In genomic region chr6:38704264-38704984, GRCm38 (mm10) we compare ENCODE assay signal across 15 mouse cellular contexts. TPM values are rescaled to one million over a fixed set of nuclear protein-coding genes. Genes with fewer than 3 reads are reported as not detected.
A peak's percentile ranks its signal among the peaks of the same experiment; 100 is the strongest.
DNase-seq lines count a peak whose midpoint lies in the region; ATAC-seq and TF ChIP-seq lines count a peak whose summit lies in the region.
"Had no signal": no experiment of that assay in that cellular context is flagged by ENCODE, and none has a peak within 500 bp of the region (broad histone marks: within the 10 kb centered on the region; RNA-seq: fewer than 3 reads in every experiment).

No protein-coding gene starts in this region.

- peak overlapping the region; percentile 56 for H3K9ac ChIP-seq in heart, embryonic 13.5 days
- H3K9ac ChIP-seq in hindbrain, embryonic 16.5 days (ENCODE audit: low read depth, low read length), result no peak overlapping the region
- H3K9ac ChIP-seq: forebrain, embryonic 13.5 days; hindbrain, embryonic 15.5 days; midbrain, embryonic 12.5 days; neural tube, embryonic 13.5 days had no signal

- no peaks in the 10 kb centered on the region for H3K27me3 ChIP-seq in heart, embryonic 13.5 days (replicated peaks)
- H3K27me3 ChIP-seq in hindbrain, embryonic 16.5 days (replicated peaks; ENCODE audit: control insufficient read depth, insufficient read depth, low read length), result no peaks in the 10 kb centered on the region
- H3K27me3 ChIP-seq: forebrain, embryonic 13.5 days; hindbrain, embryonic 15.5 days; midbrain, embryonic 12.5 days; neural tube, embryonic 13.5 days had no signal

- H3K4me2 ChIP-seq in heart, embryonic 13.5 days, result no peak overlapping the region; the same call in 1 of the 2 replicates
- no peak overlapping the region for H3K4me2 ChIP-seq in hindbrain, embryonic 16.5 days (ENCODE audit: low read length)
- H3K4me2 ChIP-seq: forebrain, embryonic 13.5 days; hindbrain, embryonic 15.5 days; midbrain, embryonic 12.5 days; neural tube, embryonic 13.5 days had no signal

- H3K27ac ChIP-seq in gastrocnemius, adult 2 months, result peak overlapping the region; percentile 35; the same call in 1 of the 2 replicates
- H3K27ac ChIP-seq in heart, embryonic 13.5 days (replicated peaks), result peak overlapping the region; percentile 91
- no peak overlapping the region for H3K27ac ChIP-seq in hindbrain, embryonic 16.5 days (ENCODE audit: low read depth, low read length)
- H3K27ac ChIP-seq: forebrain, embryonic 13.5 days; hindbrain, embryonic 15.5 days; midbrain, embryonic 12.5 days; neural tube, embryonic 13.5 days; stomach, postnatal 0 days had no signal

- peak; percentile 57 for DNase-seq in gastrocnemius, adult 2 months
- no peak for DNase-seq in gastrocnemius, postnatal 25 days
- DNase-seq in brain, adult 2 months (ENCODE audit: low read depth, low spot score), result peak; percentile 73
- DNase-seq in kidney, postnatal 25 days, result peak; percentile 64 to 77
- DNase-seq: right cerebral cortex, postnatal 25 days had no signal

- 49% methylated on average over 7 of the region's 7 CpGs for WGBS in heart, embryonic 13.5 days
- WGBS in hindbrain, embryonic 16.5 days, result 88% methylated on average over 7 of the region's 7 CpGs

- H3K4me3 ChIP-seq in gastrocnemius, adult 2 months, result no peak overlapping the region
- no peak overlapping the region for H3K4me3 ChIP-seq in heart, embryonic 13.5 days
- H3K4me3 ChIP-seq in hindbrain, embryonic 16.5 days (ENCODE audit: low read length), result no peak overlapping the region
- H3K4me3 ChIP-seq: forebrain, embryonic 13.5 days; hindbrain, embryonic 15.5 days; midbrain, embryonic 12.5 days; neural tube, embryonic 13.5 days had no signal

- intact Hi-C loops in gastrocnemius, adult 2 months (cut with DNase I), result no loop called here

- H3K36me3 ChIP-seq in heart, embryonic 13.5 days, result peaks cover 65% of the 10 kb centered on the region
- peaks cover 23% of the 10 kb centered on the region for H3K36me3 ChIP-seq in hindbrain, embryonic 16.5 days (ENCODE audit: control insufficient read depth, insufficient read depth, low read length)

- peak; percentile 63 for ATAC-seq in heart, embryonic 13.5 days (ENCODE audit: extremely low read depth, insufficient number of reproducible peaks, low FRiP score, low TSS enrichment)
- no peak for ATAC-seq in inflammation-experienced regulatory T-cells, adult 6 months
- ATAC-seq in hindbrain, embryonic 16.5 days, result no peak
- no peak for ATAC-seq in megakaryocyte, adult 5-6 weeks (ENCODE audit: poor library complexity, severe bottlenecking)
- ATAC-seq: forebrain, embryonic 13.5 days had no signal

- H3K4me1 ChIP-seq in heart, embryonic 13.5 days, result peaks cover 45% of the 10 kb centered on the region
- H3K4me1 ChIP-seq in hindbrain, embryonic 16.5 days (ENCODE audit: control insufficient read depth, insufficient read depth, low read depth, low read length), result no peaks in the 10 kb centered on the region
- H3K4me1 ChIP-seq: forebrain, embryonic 13.5 days; hindbrain, embryonic 15.5 days; midbrain, embryonic 12.5 days; neural tube, embryonic 13.5 days had no signal

- H3K9me3 ChIP-seq in heart, embryonic 13.5 days, result no peaks in the 10 kb centered on the region
- H3K9me3 ChIP-seq in hindbrain, embryonic 16.5 days (ENCODE audit: control insufficient read depth, low read length), result no peaks in the 10 kb centered on the region
- H3K9me3 ChIP-seq: forebrain, embryonic 13.5 days; hindbrain, embryonic 15.5 days; midbrain, embryonic 12.5 days; neural tube, embryonic 13.5 days had no signal

- no peak for TF ChIP-seq CTCF in gastrocnemius, adult 2 months (IDR thresholded peaks at IDR 0.05)

RNA-seq across cellular contexts. Expression of gene Clec2l, which starts 41.6 kb away (rescaled TPM):
- total RNA-seq in gastrocnemius, adult 2 months (2021), result under 1 TPM in 1 of 2 experiments, not detected in 1; 0.22 TPM
- total RNA-seq in gastrocnemius, postnatal 25 days (2021), result under 1 TPM; 0.19 to 0.64 TPM
- 0.86 and 0.87 TPM in 2 replicates for polyA plus RNA-seq in heart, embryonic 13.5 days (2015; fragmentation: Nextera tagmentation; extraction: Ambion mirVana)
- under 1 TPM in 1 of 3 experiments, not detected in 2; 0.25 TPM for polyA plus RNA-seq in inflammation-experienced regulatory T-cells, adult 6 months (2017; shearing (Covaris generic))
- 27.4 and 28.2 TPM in 2 replicates for polyA plus RNA-seq in hindbrain, embryonic 16.5 days (2015; fragmentation: Nextera tagmentation; extraction: Ambion mirVana)
- total RNA-seq in megakaryocyte, adult 5-6 weeks (2015), result not detected in 2 replicates
- not detected in 2 replicates for total RNA-seq in megakaryocyte, adult 5-6 weeks (2017)
- total RNA-seq: common myeloid progenitor, adult 5-6 weeks had no signal
